Mouse (Mus musculus): Measurements from ENCODE around the gene Lhx6.

- TF ChIP-seq POLR2A (IDR thresholded peaks at IDR 0.05; ENCODE audit: control insufficient read depth in 1 of 2, insufficient read depth in 1 of 2, low read depth in 1 of 2, low read length in 2 of 2, poor library complexity in 1 of 2) (no peak), SMC3 (IDR thresholded peaks at IDR 0.05; ENCODE audit: low read depth, low read length) (no peak), EP300 (IDR thresholded peaks at IDR 0.05; ENCODE audit: low read depth in 1 of 2, low read length in 2 of 2) (no peak), CTCF (IDR thresholded peaks at IDR 0.05 in 2 of 3, conservative IDR thresholded peaks at IDR 0.05 in 1 of 3; ENCODE audit: control insufficient read depth in 1 of 3, insufficient read depth in 1 of 3, low read depth in 2 of 3, low read length in 3 of 3, poor library complexity in 1 of 3, severe bottlenecking in 1 of 3) (no peak)
These were observed 27.9 kb downstream of the Lhx6 start for GRCm38 (mm10) chr2:36077160-36077761.
